Mouse (Mus musculus): ENCODE data around the gene Bhlhe23.
A peak's percentile ranks its signal among the peaks of the same experiment; 100 is the strongest.

Bhlhe23 gene

DNA sequence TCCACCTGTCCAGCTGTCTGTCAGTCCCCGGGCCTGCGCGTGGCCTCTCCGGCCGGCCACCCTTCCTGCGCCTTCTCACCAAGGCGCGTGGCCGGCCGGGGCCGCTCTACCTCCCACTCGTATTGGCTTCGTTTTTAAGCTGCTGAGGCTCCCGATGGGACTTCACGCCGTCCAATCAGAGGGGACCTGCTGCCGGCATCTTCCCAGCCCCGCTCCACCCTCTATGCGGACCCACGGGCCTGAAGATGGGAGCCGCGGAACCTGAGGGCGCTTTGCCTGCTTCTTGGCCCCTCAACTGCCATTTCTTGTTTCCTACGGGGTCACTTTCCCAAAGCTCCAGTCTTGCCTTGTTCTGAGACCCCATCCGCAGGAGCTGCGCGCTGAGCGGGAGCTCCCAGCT, at the start of gene Bhlhe23:
Bhlhe23 (minus strand) TSS at position 108 of the 400 bp plus-strand sequence.
- DNase-seq: no peak

DNA sequence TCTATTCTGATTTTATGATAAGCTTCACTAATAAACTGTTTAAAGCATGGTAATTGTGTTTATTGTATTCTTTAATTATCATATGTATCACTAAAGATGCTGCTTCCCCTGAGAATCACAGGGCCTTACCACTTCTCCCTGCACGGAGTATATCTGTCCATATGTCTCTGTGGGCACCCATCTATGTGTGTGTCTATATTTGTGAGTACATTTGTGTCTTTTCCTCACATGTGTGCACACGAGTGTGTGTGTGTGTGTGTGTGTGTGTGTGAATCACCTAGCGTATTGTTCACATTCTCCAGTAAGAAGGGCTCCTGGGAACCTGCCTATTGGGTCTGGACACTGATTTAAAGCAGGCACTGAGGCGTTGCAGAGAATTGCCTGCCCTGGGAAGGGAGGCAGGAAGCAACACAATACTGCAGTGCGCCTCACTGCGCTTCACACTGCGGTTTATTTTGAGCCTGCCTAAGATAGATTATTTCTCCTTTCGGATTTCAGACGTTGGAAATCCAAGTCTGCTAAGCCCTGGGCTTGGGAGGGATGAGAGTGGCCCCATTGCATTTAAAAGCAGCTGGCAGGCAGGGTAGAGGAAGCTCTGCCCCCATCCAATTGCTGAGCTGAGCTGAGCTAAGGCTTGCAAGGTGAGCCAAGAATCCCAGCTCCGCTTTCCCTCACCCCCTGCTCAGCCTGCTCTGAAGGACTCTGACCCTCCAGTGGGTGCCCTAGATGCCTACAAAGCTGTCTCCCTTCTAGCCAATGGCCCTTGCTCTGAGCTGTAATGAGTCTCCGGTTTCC, 48.6 kb upstream of the Bhlhe23 start:
- DNase-seq: peak; percentile 21 to 38

DNA sequence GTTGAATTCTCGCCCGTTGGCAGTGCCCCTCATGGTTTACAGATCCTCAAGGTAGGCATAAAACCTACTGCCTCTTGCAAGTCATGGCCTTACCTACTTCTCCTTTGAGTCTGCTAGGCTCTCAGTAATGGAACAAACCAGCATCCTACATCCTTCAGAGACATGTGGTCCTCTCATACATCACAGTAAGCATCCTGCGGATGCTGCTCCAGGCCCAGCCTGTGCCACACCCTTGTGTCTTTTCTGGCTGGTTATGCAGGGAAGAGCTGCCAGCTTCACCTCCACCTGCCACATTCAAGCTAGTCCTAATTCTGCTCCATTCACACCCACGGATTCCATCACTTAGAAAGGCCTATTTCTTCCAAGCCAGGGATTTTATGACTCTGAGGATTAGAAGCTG, 48.0 kb upstream of the Bhlhe23 start:
- no peak for DNase-seq

DNA sequence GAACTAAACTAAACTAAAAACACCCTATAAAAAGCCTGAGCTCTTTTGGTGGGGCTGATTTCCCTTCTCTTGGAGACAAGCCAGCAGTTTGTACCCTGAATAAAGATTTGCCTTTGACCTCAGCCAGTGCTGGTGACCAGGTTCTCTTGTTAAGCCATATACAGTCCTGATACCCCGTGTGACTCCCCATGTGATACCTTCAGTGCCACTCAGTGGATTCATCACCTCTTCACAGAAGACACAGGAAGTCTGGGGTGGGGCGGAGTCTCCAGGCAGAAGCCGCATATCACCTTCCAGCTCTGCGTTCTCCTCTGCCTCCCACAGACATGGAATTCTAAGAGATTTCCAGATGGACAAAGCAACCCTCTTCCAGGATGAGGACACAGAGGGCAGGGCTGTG, 47.4 kb upstream of the Bhlhe23 start:
- DNase-seq: no peak

DNA sequence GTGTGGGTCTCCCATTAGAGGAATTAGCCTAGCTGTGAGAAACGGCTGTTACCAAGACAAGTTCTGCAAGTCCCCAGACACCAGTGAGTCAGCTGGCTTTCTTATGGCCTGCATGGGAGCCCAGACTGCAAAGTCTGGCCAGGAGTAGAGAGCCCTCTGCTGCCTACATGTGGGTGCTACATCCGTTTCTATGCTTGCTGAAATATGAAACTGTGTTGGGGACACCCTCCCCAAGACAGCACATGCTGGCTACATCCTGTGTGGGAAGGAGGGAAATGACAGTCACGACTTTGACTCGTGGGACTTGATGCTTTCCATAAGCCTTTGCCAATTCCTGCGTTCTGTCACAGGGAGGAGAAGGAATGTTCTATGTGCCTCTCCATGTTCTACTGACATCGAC, 45.8 kb upstream of the Bhlhe23 start:
- peak; percentile 42 to 50 for DNase-seq

DNA sequence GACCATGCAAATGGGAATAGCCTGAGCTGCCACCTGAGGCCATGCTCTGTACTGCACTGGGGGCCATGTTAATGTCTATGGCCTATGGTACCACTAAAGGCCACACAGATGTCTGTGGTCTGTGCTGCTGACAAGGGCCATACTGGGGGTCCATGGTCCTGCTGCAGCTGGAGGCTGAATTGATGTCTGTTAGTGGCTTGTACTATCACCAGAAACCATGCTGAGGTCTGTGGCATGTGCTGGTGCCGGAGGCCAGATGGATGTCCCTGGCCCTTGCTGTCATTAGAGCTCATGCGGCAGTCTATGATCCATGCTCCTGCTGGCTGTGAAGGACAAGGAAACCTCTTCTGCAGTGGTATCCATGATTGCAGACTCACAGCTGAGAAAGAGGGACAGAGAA, 42.8 kb upstream of the Bhlhe23 start:
- no peak for DNase-seq

DNA sequence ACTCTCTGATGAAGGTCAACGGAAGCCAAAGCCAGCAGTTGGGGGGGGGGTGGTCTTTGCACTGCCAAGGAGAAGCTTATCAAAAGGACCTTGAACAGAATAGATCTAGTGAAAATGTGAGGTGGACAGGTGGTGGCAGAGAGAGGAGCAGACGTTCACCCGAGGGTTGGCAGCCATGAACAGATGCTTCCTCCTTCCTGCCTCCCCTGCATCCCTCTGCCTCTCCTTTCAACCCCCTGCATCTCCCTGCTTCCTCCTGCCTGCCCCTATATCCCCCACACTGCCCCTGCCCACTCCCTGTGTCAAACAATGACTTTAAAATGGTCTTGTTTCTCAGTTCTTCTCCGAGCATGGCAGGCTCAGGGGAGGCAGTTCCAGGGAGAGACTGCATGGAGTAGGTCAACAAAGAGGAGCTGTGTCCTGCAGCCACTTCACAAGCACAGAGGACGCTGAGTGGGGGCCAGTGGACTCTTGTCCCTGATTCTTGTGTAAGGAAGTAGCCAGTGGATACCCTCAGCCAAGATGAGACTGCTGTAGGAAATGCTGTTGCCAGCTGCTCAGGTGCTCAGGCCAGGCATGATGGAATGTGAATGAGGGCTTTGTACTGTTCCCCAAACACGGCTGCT, 39.9 kb upstream of the Bhlhe23 start:
- no peak for DNase-seq

DNA sequence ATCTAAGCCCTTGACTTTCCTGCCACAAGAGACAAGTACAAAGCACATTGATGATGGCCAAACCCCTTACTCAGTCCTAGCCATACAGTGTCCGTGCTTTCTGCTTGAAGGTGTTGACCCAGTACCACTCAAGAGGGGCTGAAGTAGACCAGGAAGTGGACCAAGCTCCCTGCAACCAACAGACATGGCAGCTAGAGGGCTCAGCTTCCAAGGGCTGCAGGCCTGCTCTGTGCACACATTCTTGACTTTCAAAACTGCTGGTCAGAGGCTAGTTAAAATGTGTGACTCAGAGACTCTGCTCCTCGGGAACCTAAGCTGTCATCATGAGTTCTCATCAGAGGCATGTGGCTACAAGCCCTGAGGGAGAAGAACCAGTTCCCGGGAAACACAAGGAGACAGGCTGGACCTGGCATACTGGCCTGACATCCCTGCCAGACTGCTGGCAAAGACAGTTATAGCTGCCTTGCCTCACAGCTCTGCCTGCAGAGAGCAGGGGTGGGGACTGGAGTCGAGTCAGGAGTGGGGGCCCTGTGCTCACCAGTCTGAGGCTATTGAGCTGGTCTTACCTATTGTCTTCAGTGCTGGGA, 37.4 kb upstream of the Bhlhe23 start:
- no peak for DNase-seq

DNA sequence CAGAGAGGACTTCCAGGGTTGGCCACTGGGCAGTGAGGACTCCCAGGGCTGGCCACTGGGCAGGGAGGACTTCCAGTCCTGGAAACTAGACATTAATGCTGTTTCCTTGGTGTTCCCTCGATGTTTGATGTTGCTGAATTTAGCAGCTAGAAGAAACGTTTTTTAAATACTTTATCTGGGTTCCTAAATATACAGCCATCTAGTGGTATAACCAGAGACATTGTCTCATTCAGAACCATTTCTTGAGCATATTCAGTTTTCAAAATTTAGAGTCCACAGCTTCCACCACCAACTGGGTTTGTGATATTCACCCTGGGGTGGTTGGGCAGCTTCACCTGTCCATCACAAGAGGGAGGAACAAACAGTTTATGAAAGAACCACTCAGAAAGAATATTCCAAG, 34.3 kb upstream of the Bhlhe23 start:
- DNase-seq: no peak

DNA sequence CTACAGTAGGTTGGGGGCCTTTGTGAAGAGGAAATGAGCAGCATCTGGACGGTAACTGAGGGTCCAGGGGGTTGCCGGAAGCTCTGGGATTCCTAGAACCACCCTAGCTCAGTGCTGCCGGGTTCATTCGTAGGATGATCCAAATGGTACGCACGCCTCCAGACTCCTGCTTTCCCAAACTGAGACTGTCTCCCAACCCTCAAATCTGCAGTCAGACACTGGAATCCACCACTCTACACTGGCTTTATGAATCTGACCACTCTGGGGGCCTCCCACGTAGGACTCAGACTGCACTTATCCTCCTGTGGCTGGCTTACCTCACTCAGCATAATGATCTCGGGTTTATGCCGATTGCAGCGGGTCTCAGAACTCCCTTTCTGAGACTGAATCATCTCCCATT, 32.8 kb upstream of the Bhlhe23 start:
- no peak for DNase-seq

DNA sequence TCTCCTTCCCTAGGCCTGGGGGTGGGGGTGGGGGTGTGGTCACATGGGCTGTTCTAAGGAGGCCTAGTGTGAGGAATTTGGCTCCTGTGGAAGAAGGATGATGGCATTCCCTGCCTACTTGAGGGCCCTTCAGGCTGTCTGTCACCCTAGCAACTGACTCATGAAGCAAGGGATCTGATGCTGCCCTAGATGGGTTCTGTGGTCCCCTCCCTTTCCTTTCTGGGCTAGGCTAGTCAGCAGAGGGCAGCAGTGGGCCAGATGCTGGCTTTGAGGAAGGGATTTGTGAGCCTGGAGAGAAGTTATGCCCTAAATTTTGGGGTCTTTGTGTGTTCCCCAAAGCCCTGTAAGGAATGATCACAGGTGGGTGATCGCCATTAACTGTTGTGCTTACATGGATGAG, 29.3 kb upstream of the Bhlhe23 start:
- peak; percentile 54 to 63 for DNase-seq

DNA sequence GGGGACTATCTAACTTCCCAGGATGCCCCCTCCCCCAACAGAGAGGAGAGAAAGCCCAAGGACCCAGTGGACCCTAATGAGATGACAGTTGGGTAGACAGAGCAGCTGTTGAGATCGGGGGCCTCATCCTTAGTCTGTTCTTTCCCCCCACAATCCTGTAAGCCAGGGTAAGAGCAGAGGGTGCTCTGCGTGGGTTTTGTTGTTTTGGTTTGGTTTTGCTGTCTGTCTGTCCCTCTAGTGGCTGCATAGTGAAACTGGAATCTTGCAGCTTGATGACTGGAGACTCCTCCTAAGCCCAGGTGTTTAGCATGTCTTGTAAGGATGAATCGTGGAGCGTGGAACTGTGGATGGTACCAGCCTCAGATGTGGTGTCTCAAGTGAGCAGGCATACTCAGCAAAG, 19.3 kb upstream of the Bhlhe23 start:
- no peak for DNase-seq

DNA sequence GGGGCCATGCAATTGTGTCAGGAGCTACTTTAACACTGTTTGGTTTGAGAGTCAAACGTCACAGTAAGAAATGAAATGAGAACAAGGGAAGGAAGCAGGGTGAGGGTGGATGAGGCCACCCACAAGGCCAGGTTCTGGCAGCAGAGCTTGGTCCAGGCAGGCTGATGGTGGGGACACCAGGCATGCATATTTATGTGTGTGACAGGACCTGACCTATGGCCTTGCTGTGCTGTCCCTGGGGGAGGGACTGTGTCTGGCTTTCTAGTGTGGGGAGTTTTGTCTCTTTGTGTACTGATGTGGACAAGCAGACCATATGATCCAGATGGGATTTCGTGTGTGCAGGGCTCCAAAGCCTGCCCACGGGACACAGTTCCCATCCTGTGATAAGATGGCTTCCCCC, 18.9 kb upstream of the Bhlhe23 start:
- no peak for DNase-seq

DNA sequence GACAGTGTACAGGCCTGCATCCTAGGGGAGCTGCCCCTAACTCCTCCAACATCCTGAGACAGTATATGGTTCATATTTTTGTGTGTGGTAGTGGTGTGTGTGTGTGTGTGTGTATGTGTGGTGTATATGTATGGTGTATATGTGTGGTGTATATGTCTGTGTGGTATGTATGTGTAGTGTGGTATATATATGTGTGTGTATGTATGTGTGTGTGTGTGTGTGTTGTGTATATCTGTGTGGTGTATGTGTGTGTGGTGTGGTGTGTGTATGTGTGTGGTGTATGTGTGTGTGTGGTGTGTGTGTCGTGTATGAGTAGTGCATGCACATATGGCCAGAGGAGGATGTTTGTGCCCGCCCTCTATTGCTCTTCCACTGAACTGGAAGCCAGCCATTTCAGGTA, 17.7 kb upstream of the Bhlhe23 start:
- DNase-seq: no peak

DNA sequence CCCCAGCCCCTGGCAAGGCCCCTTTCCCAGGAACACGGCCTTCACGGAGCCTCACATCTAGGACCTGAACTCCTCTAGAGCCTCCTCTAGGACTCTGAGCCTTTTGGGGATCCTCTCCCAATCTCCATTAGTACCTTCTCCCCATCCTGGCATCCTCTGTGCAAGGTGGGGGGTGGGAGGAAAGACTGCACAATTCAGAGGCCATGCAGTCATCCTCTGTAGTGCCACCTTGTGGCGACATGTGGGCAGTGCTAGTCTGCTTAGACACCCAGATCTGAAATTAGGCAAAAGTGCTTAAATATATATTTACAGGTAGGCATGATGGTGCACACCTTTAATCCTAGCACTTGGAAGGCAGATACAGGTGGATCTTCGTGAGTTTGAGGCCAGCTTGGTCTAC, 15.0 kb upstream of the Bhlhe23 start:
- peak; percentile 69 to 70 for DNase-seq

DNA sequence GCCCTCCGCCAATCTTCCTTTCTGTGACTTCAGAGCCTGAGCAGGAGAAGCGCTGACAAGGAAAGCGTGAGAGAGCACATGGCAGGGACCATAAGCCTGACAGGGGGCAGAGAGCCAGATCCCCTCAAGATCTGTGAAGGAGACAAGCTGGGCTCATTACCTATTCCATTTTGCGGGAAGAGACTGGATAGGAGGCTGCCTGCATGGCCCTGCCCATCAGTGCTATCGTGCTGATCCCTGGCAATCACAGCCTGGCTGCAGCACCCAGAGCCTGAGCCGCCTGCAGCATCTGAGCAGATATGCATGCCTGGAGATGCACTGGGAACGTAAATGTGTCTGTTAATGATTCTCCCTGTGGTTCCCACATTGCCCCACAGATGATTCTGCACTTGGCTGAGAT, 12.1 kb upstream of the Bhlhe23 start:
- peak in 1 of 2 experiments; percentile 35 for DNase-seq

DNA sequence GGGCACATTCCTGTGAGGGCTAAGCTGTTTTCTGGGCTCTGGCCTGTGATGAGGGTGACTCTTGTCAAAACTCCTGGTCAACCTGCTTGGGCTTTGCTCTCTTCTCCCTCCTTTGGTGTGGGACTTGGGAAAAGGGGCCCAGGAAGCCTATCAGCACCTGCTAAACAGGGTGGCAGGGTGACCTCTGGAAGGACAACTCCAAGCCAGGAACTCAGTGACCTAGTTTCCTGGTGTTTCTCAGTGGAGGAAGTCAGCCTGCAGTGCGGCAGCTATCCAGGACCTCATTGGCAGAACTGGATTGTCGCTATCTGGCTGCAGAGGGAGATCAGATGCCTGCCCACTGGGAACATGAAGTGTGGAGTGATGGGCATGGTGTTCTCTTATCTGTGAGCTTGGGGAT, 11.7 kb upstream of the Bhlhe23 start:
- no peak for DNase-seq

DNA sequence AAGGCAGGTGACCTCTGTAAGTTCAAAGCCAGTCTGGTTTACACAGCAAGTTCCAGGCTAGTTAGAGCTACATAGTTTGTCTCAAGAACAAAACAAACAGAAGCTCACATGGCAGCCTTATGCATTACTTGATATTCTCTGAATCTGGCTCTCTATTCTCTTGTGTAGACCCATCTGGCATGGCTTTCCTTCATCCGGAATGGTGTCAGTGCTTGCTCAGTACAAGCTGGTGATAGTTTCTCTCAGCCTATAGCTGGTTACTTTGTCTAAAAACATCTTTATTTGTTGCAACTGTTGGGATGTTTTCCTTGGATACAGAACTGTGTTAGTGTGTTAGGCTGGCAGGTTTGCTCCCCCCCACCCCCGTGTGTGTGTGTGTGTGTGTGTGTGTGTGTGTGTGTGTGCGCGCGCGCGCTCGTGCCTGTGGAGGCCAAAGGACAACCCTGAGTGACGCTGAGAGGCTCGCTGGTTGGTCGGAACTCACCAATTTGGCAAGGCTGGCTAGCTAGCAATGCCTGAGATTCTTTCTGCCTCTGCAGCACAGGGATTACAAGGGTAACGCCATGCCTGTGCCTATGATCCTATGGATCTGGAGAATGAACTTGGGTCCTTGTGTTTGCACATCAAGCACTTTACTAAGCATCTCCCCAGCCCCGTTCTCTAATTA, 11.0 kb upstream of the Bhlhe23 start:
- DNase-seq: no peak

DNA sequence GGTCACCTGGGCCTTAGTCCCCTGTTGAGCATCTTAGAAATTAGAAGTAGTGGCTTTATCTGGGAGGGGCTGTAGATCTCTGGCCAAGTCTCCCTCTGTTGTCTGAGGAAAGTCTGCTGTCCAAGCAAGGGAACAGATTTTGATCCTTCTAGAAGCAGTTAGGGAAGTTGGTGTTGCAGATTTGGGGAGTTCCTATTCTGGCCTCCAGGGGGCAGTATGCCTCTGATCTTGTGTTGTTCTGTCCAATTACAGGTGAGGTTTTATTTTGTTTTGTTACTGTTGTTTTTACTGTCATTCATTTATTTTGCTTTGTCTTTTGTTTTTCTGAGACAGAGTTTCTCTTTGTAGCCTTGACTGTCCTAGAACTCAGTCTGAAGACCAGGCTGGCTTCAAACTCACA, 10.0 kb upstream of the Bhlhe23 start:
- DNase-seq: peak; percentile 64 to 65

DNA sequence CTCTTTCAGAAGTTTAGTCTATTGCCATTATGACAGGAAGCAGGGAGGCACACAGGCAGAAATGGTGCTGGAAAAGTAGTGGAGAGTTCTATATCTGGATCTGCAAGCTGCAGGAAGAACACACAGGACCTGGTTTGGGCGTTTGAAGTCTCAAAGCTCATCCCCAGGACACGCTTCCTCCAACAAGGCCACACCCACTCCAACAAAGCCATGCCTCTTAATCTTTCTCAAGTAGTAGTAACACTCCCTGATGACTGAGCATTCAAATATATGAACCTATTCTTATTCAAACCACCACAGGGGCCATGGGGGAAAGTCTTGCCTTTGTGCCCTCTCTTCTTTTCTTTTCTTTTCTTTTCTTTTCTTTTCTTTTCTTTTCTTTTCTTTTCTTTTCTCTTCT, 3.6 kb upstream of the Bhlhe23 start:
- no peak for DNase-seq

DNA sequence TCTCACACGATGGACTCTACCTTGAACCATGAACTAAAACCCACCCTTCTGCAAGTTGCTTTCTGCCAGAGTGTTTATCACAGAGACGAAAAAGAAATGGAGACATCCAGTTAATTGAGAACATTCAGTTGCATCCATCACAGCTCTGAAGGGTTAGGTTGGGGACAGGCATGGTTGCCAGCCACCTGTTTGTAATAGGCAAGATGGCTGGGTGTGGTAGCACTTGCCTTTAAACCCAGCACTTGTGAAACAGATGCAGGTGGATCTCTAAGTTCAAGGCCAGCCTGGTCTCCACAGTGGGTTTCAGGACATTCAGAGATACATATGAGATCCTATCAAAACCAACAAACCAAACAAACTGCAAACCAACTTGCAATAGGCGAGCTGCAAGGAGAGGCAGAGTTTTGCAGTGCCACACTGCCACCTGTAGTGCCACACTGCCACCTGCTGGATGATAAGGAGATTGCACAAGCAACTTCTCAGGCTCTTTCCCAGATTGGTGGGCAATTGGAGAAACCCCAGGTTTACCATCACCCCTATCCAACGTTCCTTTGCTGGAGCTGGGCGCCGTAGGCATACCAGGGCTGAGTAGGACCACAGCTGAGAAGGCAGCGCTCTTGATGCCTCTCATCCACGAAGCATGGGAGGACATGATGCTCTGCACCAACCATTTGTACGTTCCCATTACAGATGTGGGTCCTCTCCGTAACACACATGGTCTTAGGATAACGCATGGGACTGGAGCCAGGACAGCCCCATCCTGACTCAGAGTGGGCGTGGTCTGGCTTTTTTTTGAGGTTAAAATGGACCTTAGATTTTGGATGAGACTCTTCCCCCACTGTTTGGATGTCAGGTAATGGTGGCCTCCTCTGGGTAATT, 2.8 kb upstream of the Bhlhe23 start:
- DNase-seq: peak; percentile 66 to 72

DNA sequence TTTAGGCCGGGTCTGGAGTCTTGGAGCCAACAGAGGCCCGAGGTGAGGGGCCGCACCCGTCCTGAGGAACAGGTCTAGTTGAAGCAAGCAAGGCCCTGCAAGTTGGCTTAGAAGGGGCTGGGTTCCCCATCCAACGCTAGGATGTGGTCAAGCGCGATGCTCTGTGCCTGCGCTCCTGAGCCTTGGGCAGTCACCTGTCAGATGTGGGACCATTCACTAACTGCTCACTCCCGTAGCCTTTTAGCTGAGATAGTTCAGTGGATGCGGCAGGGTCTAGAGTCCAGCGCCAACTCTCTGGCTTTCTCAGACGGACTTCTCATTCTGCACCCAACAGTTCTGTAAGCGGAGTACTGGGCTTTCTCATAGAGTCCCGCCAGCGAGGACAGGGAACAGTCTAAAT, 1.1 kb downstream of the Bhlhe23 start:
- no peak for DNase-seq

DNA sequence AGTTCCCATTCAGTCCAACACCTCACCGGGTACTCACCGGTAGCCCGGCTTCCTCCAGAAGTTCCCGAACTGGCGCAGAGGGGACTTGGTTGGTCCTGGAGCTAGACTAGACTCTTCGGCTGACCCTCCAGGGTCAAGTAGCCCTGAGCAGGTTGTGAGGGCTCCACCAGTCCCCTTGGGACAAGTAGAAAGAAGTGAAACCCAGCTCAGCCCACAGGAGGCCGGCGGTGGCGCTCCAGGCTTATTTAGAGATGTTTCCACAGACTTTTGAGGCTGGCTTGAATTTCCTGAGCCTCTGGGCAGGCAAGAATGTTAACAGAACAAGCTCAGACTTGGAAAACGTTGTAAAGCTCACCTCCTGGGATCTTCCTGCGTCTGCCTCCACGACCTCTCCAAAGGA, 1.5 kb downstream of the Bhlhe23 start:
- no peak for DNase-seq
